Mouse (Mus musculus) heart, adult 2 months (tissue): ENCODE measurements around the gene Parn. TPM values are rescaled to one million over a fixed set of nuclear protein-coding genes. Genes with fewer than 3 reads are reported as not detected.
A peak's percentile ranks its signal among the peaks of the same experiment; 100 is the strongest.

Experiments used
- DNase-seq, 2 experiments: peaks; one replicate each; pipeline ENCODE4 v3.0.0; 2021
- H3K27ac ChIP-seq: fragments of 200-600 bp; 2 replicates; pipeline ENCODE4 v1.8.1; 2022
- H3K27me3 ChIP-seq: fragments of 200-500 bp; 2 replicates; pipeline ENCODE4 v1.6.1; 2012; ENCODE audit warnings: mild to moderate bottlenecking, low read length, inconsistent platforms, mixed read lengths; ENCODE audit not compliant: control insufficient read depth, insufficient read depth
- H3K36me3 ChIP-seq: fragments of 200-500 bp; 2 replicates; pipeline ENCODE4 v1.6.1; 2012; ENCODE audit warnings: low read length, inconsistent platforms; ENCODE audit not compliant: control insufficient read depth, insufficient read depth
- H3K4me1 ChIP-seq: fragments of 200-500 bp; 2 replicates; pipeline ENCODE4 v1.6.1; 2011; ENCODE audit warnings: low read length; ENCODE audit not compliant: control insufficient read depth, insufficient read depth
- H3K4me3 ChIP-seq: fragments of 200-600 bp; 2 replicates; pipeline ENCODE4 v1.8.1; 2022
- H3K79me2 ChIP-seq: fragments of 200-500 bp; replicated peaks from 2 replicates; pipeline ENCODE4 v1.6.1; 2012; ENCODE audit warnings: mild to moderate bottlenecking, inconsistent platforms, low read length, moderate library complexity, mixed read lengths; ENCODE audit not compliant: control insufficient read depth, insufficient read depth
- H3K9ac ChIP-seq: fragments of 200-500 bp; 2 replicates; pipeline ENCODE4 v1.6.1; 2012; ENCODE audit warnings: low read depth, mild to moderate bottlenecking, control low read depth, inconsistent platforms, low read length, mixed read lengths
- CTCF ChIP-seq: fragments of 200-600 bp; IDR thresholded peaks from 2 replicates; pipeline ENCODE4 v1.8.1; 2022; ENCODE audit warnings: antibody characterized with exemption, mild to moderate bottlenecking, moderate library complexity
- EP300 ChIP-seq: fragments of 200-500 bp; IDR thresholded peaks from 2 replicates; pipeline ENCODE4 v1.6.1; 2011; ENCODE audit warnings: low read depth, low read length, control low read depth; ENCODE audit not compliant: insufficient read depth
- POLR2A ChIP-seq: fragments of 200-500 bp; IDR thresholded peaks from 2 replicates; pipeline ENCODE4 v1.6.1; 2011; ENCODE audit warnings: mild to moderate bottlenecking, low read depth, low read length, control low read depth; ENCODE audit not compliant: insufficient read depth
- WGBS: fragments of 180-500 bp; shearing (Covaris S2); methylation state at CpG from one replicate; pipeline ENCODE4 v1.1.7; 2018; 5-methylcytosine and 5-hydroxymethylcytosine counted together
- intact Hi-C: fragments of 180-260 bp; cut with DNase I; formaldehyde crosslinking; loops from one replicate; pipeline ENCODE4 v1.15.1; 2025
- polyA plus RNA-seq: library from polyadenylated mRNA; depleted of rRNA; stranded (reverse); fragments of >200 nt; gene quantifications from 2 replicates; pipeline ENCODE4 v1.2.3, GENCODE M21; 2012
- total RNA-seq, 2 experiments: library from RNA; stranded (reverse); gene quantifications; 2 replicates each; pipeline ENCODE4 v1.2.3; 2021

Parn gene
- total and polyA plus RNA-seq, 3 experiments = 7.3 to 9.1 (median 8.9) TPM

DNA sequence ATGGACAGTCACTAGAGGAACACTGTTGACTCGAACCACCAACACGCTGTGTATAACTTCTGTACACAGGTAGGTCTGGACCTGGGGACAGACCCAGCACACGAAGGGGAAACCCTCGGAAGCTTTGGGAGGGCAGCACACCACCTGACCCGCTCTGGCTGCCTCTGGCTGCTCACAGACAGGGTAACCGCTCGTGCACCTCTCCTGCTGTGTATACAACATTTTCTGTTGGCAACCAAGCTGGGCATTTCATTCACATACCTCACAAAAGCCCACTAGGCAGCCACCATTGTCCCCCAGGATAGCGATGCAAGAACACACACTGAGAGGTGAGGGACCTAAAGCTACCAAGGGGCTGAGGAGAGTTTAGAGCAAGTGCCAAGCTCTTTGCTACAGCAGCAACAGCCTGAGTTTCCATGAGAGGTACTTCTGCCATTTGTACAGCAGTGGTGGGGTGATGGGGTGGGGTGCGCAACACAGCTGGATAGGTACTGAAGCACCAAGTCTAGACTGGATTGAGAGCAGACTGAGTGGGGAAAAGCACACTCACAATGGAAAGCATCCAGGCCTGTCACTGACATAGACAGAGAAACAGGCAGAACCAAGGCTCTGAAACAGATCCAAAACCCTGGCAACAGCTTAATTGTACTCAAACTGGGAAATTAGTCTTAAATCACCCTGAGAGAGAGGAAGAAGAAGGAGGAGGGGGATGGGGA is 128.9 kb downstream of the Parn start:
- no peak overlapping the region for H3K27ac ChIP-seq
- intact Hi-C loops = loop anchor here (10.0 kb wide), 1 partner anchor 424 kb away; no protein-coding TSS in a partner anchor
- H3K4me3 ChIP-seq = no peak overlapping the region
- no peaks in the 10 kb centered on the region for H3K79me2 ChIP-seq
- no peak for DNase-seq
- 88% methylated on average over 9 of the region's 9 CpGs for WGBS
- TF ChIP-seq POLR2A (no peak), EP300 (no peak), CTCF (no peak)
- H3K36me3 ChIP-seq = no peaks in the 10 kb centered on the region
- H3K27me3 ChIP-seq = no peaks in the 10 kb centered on the region
- no peak overlapping the region for H3K9ac ChIP-seq
- H3K4me1 ChIP-seq = peaks cover 6% of the 10 kb centered on the region

DNA sequence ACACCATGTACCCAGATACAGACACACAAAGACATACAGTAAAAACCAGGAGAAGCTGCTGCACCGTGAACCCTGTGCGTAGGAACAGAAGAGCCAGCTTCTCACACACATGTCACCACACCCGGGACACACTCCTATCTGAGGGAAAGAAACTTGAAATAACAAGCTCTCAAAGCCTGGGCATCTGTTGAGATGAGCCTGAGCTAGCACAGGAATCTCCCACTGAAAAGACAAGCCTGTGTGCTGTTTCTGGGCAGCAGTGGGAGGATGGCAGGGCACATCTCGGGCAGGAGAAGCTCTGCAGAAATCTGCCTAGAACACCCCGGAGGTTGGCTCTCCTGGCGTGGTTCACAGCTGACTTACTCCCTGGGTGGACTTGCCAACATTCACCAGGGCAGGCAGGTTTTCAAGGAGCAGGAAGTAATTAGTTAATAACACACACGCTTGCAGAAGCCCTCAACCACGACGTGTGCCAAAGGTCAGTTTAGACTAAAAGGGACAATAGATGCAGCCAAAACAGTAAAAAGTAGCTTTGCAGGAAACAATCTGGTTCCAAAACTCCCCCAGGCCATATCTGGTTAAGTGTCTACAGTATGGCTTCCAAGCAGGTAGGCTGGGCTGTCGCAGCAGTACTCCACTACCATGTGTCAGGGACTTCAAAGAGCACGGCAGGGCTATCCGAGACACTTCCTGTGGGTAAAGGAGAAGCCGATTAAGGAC is 129.6 kb downstream of the Parn start:
- intact Hi-C loops = loop anchor here (10.0 kb wide), 1 partner anchor 424 kb away; no protein-coding TSS in a partner anchor
- 61% methylated on average over 13 of the region's 13 CpGs for WGBS
- no peak overlapping the region for H3K9ac ChIP-seq
- DNase-seq = no peak
- H3K27me3 ChIP-seq = no peaks in the 10 kb centered on the region
- no peaks in the 10 kb centered on the region for H3K79me2 ChIP-seq
- no peak overlapping the region for H3K4me3 ChIP-seq
- no peak for TF ChIP-seq EP300
- TF ChIP-seq POLR2A = no peak
- TF ChIP-seq CTCF = no peak
- no peaks in the 10 kb centered on the region for H3K36me3 ChIP-seq
- peaks cover 6% of the 10 kb centered on the region for H3K4me1 ChIP-seq
- no peak overlapping the region for H3K27ac ChIP-seq

DNA sequence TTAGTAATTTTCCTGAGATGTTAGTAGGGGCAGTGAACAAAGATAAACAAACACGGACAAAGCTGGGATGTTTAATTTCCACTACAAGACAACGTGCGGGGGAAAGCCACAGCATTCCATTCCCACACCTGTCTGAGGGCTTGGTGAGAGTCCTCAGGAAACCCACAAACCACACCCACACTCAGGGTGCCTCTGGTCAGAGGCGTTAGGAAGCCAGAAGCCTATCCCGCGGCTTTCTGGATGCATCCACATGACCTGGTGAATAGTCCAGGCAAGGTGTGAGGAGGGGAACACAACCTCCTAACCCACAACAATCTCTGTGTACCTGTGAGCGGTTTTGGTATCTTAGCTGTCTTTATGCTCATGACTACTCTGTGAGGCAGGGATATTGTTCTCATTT is 131.6 kb downstream of the Parn start:
- intact Hi-C loops = loop anchor here (10.0 kb wide), 1 partner anchor 422 kb away; no protein-coding TSS in a partner anchor
- TF ChIP-seq EP300 (no peak), POLR2A (no peak), CTCF (no peak)
- Histone ChIP-seq H3K27me3 (no peaks in the 10 kb centered on the region), H3K27ac (no peak overlapping the region), H3K36me3 (no peaks in the 10 kb centered on the region), H3K79me2 (no peaks in the 10 kb centered on the region), H3K9ac (no peak overlapping the region), H3K4me3 (no peak overlapping the region), H3K4me1 (peaks cover 2% of the 10 kb centered on the region)
- DNase-seq = no peak
- 89% methylated on average over 7 of the region's 7 CpGs for WGBS

DNA sequence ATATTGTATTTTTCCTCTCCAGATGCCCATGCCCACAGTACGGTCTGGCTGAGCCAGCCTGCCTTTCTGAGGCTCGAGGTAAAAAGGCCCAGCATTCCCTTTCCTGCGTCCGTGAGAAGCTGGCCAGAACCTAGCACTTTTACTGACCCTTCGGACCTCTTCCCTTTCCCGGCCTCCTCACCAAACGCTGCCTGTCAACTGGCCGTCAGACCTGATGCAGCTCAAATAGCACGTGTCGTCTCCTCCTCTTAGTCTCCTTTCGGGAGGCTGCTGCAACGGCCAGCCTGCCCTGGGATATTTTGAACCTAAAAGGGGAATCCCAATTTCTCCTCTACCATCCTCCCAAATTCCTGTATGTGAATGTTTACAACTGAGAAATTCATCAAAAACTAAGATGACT is 132.1 kb downstream of the Parn start:
- Histone ChIP-seq H3K9ac (no peak overlapping the region), H3K79me2 (no peaks in the 10 kb centered on the region), H3K27ac (no peak overlapping the region), H3K4me3 (no peak overlapping the region), H3K36me3 (no peaks in the 10 kb centered on the region), H3K27me3 (no peaks in the 10 kb centered on the region), H3K4me1 (peaks cover 2% of the 10 kb centered on the region)
- WGBS = 69% methylated on average over 12 of the region's 12 CpGs
- no peak for TF ChIP-seq POLR2A
- no peak for TF ChIP-seq EP300
- no peak for TF ChIP-seq CTCF
- no peak for DNase-seq
- intact Hi-C loops = loop anchor here (10.0 kb wide), 1 partner anchor 421 kb away; no protein-coding TSS in a partner anchor

DNA sequence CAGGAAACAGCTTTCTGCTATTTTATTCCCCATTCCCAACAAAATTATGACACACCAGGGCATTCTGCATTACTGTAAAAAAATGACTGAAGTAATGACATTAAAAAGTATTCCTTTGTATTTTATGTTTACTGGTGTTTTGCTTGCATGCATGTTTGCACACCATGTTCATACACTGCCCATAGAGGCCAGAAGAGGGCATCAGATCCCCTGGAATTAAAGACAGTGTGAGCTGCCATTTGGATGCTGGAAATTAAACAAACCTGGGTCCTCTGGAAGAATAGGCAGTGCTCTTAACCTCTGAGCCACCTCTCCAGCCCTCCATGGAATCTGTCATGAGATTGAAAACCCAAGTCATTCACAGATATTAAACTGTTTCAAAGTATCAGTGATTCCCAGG is 135.1 kb downstream of the Parn start:
- intact Hi-C loops = loop anchor here (2.0 to 10.0 kb wide), 4 partner anchors 50 to 418 kb away; partner anchors contain the start of gene Pla2g10
- no peak for DNase-seq
- H3K9ac ChIP-seq = no peak overlapping the region
- no peaks in the 10 kb centered on the region for H3K27me3 ChIP-seq
- no peak overlapping the region for H3K27ac ChIP-seq
- H3K36me3 ChIP-seq = no peaks in the 10 kb centered on the region
- H3K4me3 ChIP-seq = no peak overlapping the region
- no peaks in the 10 kb centered on the region for H3K4me1 ChIP-seq
- H3K79me2 ChIP-seq = no peaks in the 10 kb centered on the region
- TF ChIP-seq POLR2A (no peak), EP300 (no peak), CTCF (peak; percentile 84)

DNA sequence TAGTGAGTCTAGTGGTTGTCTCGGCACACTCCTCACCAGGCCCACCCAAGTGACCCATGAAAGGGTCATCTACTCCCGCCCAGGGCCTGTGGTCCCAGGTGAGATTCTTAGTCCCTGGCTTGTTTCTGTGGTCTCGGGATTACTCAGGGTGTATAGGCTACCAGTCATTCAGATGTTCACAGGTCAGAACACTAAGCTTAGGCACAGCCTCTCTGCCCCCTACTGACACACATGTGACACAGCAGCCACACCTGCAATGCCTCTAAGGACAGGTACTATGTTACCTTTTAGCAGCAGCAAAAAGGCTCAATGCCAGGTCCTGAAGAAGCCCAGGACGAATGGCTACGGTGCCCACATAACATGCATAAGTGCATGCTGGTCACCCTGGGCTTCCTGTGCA is 136.7 kb downstream of the Parn start:
- H3K4me1 ChIP-seq = no peaks in the 10 kb centered on the region
- no peak for DNase-seq
- intact Hi-C loops = loop anchor here (2.0 to 10.0 kb wide), 3 partner anchors 80 to 416 kb away; partner anchors contain the start of gene Pla2g10
- H3K4me3 ChIP-seq = no peak overlapping the region
- 85% methylated on average over 5 of the region's 5 CpGs for WGBS
- no peak overlapping the region for H3K27ac ChIP-seq
- H3K9ac ChIP-seq = no peak overlapping the region
- no peaks in the 10 kb centered on the region for H3K79me2 ChIP-seq
- no peaks in the 10 kb centered on the region for H3K27me3 ChIP-seq
- TF ChIP-seq EP300 (no peak), CTCF (peak; percentile 62), POLR2A (no peak)
- no peaks in the 10 kb centered on the region for H3K36me3 ChIP-seq
